Mouse (Mus musculus) stomach, embryonic 15.5 days (tissue): ENCODE measurements around the gene Podnl1. TPM values are rescaled to one million over a fixed set of nuclear protein-coding genes. Genes with fewer than 3 reads are reported as not detected.

Experiments
- ATAC-seq: fragments of 200-750 bp; cut with Nextera tagmentation; 2 replicates; pipeline ENCODE4 v1.8.0; 2017; ENCODE audit warnings: low read depth, moderate number of reproducible peaks, moderate TSS enrichment; ENCODE audit not compliant: insufficient read depth, low FRiP score
- H3K27ac ChIP-seq: fragments of 300-500 bp; sonication (generic); 2 replicates; pipeline ENCODE4 v1.5.1; 2015; ENCODE audit warnings: mild to moderate bottlenecking, inconsistent platforms
- H3K27me3 ChIP-seq: fragments of 300-500 bp; sonication (generic); replicated peaks from 2 replicates; pipeline ENCODE4 v1.6.1; 2015; ENCODE audit warnings: inconsistent platforms
- H3K36me3 ChIP-seq: fragments of 300-500 bp; sonication (generic); 2 replicates; pipeline ENCODE4 v1.6.1; 2015; ENCODE audit warnings: inconsistent platforms
- H3K4me1 ChIP-seq: fragments of 300-500 bp; sonication (generic); 2 replicates; pipeline ENCODE4 v1.6.1; 2015; ENCODE audit warnings: inconsistent platforms
- H3K4me2 ChIP-seq: fragments of 300-500 bp; sonication (generic); 2 replicates; pipeline ENCODE4 v1.6.1; 2015; ENCODE audit warnings: mild to moderate bottlenecking, inconsistent platforms
- H3K4me3 ChIP-seq: fragments of 300-500 bp; sonication (generic); replicated peaks from 2 replicates; pipeline ENCODE4 v1.5.1; 2015; ENCODE audit warnings: inconsistent platforms
- H3K9ac ChIP-seq: fragments of 300-500 bp; sonication (generic); 2 replicates; pipeline ENCODE4 v1.6.1; 2015; ENCODE audit warnings: inconsistent platforms
- H3K9me3 ChIP-seq: fragments of 300-500 bp; sonication (generic); 2 replicates; pipeline ENCODE4 v1.6.1; 2016; ENCODE audit warnings: inconsistent platforms
- WGBS: fragments of 180-500 bp; shearing (Covaris S2); methylation state at CpG from one replicate; pipeline ENCODE4 v1.1.7; 2015; 5-methylcytosine and 5-hydroxymethylcytosine counted together
- polyA plus RNA-seq: library from polyadenylated mRNA; unstranded; fragments of >200 nt; fragmentation: Nextera tagmentation; extraction: Ambion mirVana; gene quantifications from 2 replicates; pipeline ENCODE4 v1.2.1, GENCODE M21; 2015

Gene Podnl1
- polyA plus RNA-seq, 1 experiment from 2014 or later: 0.39 TPM

GRCm38 (mm10) chr8:84101476-84102270 is 24.1 kb upstream of the Podnl1 start:
- H3K27me3 ChIP-seq: no peaks in the 10 kb centered on the region
- H3K9ac ChIP-seq: no peak overlapping the region
- 91% methylated on average over 25 of the region's 25 CpGs for WGBS
- H3K4me1 ChIP-seq: peaks cover 14% of the 10 kb centered on the region
- no peak overlapping the region for H3K4me2 ChIP-seq
- H3K4me3 ChIP-seq: no peak overlapping the region
- H3K36me3 ChIP-seq: peaks cover 28% of the 10 kb centered on the region
- H3K27ac ChIP-seq: no peak overlapping the region
- no peak for ATAC-seq
- no peaks in the 10 kb centered on the region for H3K9me3 ChIP-seq

GRCm38 (mm10) chr8:84103601-84104000 is 22.2 kb upstream of the Podnl1 start:
- 40% methylated on average over 3 of the region's 3 CpGs for WGBS
- peak overlapping the region; percentile 71 for H3K4me2 ChIP-seq
- no peaks in the 10 kb centered on the region for H3K27me3 ChIP-seq
- peak overlapping the region; percentile 86; the same call in 1 of the 2 replicates for H3K27ac ChIP-seq
- H3K36me3 ChIP-seq: peaks cover 9% of the 10 kb centered on the region
- ATAC-seq: no peak
- H3K9ac ChIP-seq: peak overlapping the region; percentile 61
- no peaks in the 10 kb centered on the region for H3K9me3 ChIP-seq
- peak overlapping the region; percentile 81 for H3K4me3 ChIP-seq
- peaks cover 14% of the 10 kb centered on the region for H3K4me1 ChIP-seq

GRCm38 (mm10) chr8:84104221-84104620 is 21.6 kb upstream of the Podnl1 start:
- no peaks in the 10 kb centered on the region for H3K9me3 ChIP-seq
- ATAC-seq: peak; percentile 61
- H3K4me2 ChIP-seq: peak overlapping the region; percentile 71
- 2% methylated on average over 25 of the region's 29 CpGs for WGBS
- H3K36me3 ChIP-seq: peaks cover 8% of the 10 kb centered on the region
- H3K27ac ChIP-seq: peak overlapping the region; percentile 86
- peak overlapping the region; percentile 61 for H3K9ac ChIP-seq
- peak overlapping the region; percentile 81 for H3K4me3 ChIP-seq
- no peaks in the 10 kb centered on the region for H3K27me3 ChIP-seq
- peaks cover 14% of the 10 kb centered on the region for H3K4me1 ChIP-seq

- peak within 1 kb of the TSS; percentile 81 for H3K4me3 ChIP-seq
- peak; percentile 98 for ATAC-seq
- H3K9me3 ChIP-seq: no peaks in the 10 kb centered on the region
- peaks cover 14% of the 10 kb centered on the region for H3K4me1 ChIP-seq
- peak within 1 kb of the TSS; percentile 71 for H3K4me2 ChIP-seq
- H3K36me3 ChIP-seq: peaks cover 8% of the 10 kb centered on the region
- 8% methylated on average over 42 of the region's 42 CpGs for WGBS
- peak within 1 kb of the TSS; percentile 86 for H3K27ac ChIP-seq
- no peaks in the 10 kb centered on the region for H3K27me3 ChIP-seq
- H3K9ac ChIP-seq: peak within 1 kb of the TSS; percentile 61
Observed at GRCm38 (mm10) chr8:84104697-84105609, 20.8 kb upstream of the Podnl1 start, which contains the start of gene Dcaf15. Gene Dcaf15 (minus strand): TSS chr8:84104768.

- WGBS: 80% methylated on average over 2 of the region's 2 CpGs
- H3K27ac ChIP-seq: no peak overlapping the region
Observed at GRCm38 (mm10) chr8:84105676-84106075, 20.1 kb upstream of the Podnl1 start.

GRCm38 (mm10) chr8:84106216-84107040 is 19.4 kb upstream of the Podnl1 start:
- no peak overlapping the region for H3K4me3 ChIP-seq
- H3K4me1 ChIP-seq: peaks cover 14% of the 10 kb centered on the region
- no peak overlapping the region for H3K9ac ChIP-seq
- no peak overlapping the region for H3K27ac ChIP-seq
- no peak for ATAC-seq
- no peak overlapping the region for H3K4me2 ChIP-seq
- H3K9me3 ChIP-seq: no peaks in the 10 kb centered on the region
- no peaks in the 10 kb centered on the region for H3K27me3 ChIP-seq
- H3K36me3 ChIP-seq: peaks cover 6% of the 10 kb centered on the region
- WGBS: 81% methylated on average over 6 of the region's 6 CpGs

More at GRCm38 (mm10) chr8:84105676-84106075, 20.1 kb upstream of the Podnl1 start:
- H3K4me3 ChIP-seq: no peak overlapping the region
- no peaks in the 10 kb centered on the region for H3K9me3 ChIP-seq
- no peaks in the 10 kb centered on the region for H3K27me3 ChIP-seq
- no peak for ATAC-seq
- no peak overlapping the region for H3K4me2 ChIP-seq
- no peak overlapping the region for H3K9ac ChIP-seq
- peaks cover 8% of the 10 kb centered on the region for H3K36me3 ChIP-seq
- peaks cover 14% of the 10 kb centered on the region for H3K4me1 ChIP-seq

GRCm38 (mm10) chr8:84115646-84116045 is 10.1 kb upstream of the Podnl1 start:
- H3K9me3 ChIP-seq: no peaks in the 10 kb centered on the region
- 84% methylated on average over 6 of the region's 6 CpGs for WGBS
- H3K27me3 ChIP-seq: no peaks in the 10 kb centered on the region
- H3K27ac ChIP-seq: no peak overlapping the region
- H3K4me1 ChIP-seq: no peaks in the 10 kb centered on the region
- no peak overlapping the region for H3K9ac ChIP-seq
- no peak for ATAC-seq
- H3K36me3 ChIP-seq: no peaks in the 10 kb centered on the region
- no peak overlapping the region for H3K4me2 ChIP-seq
- no peak overlapping the region for H3K4me3 ChIP-seq

GRCm38 (mm10) chr8:84122151-84122550 is 3.6 kb upstream of the Podnl1 start:
- no peak overlapping the region for H3K4me2 ChIP-seq
- H3K4me3 ChIP-seq: no peak overlapping the region
- 76% methylated on average over 3 of the region's 3 CpGs for WGBS
- H3K36me3 ChIP-seq: no peaks in the 10 kb centered on the region
- no peak for ATAC-seq
- H3K9me3 ChIP-seq: no peaks in the 10 kb centered on the region
- H3K4me1 ChIP-seq: no peaks in the 10 kb centered on the region
- H3K9ac ChIP-seq: no peak overlapping the region
- H3K27me3 ChIP-seq: no peaks in the 10 kb centered on the region
- H3K27ac ChIP-seq: no peak overlapping the region

- no peak for ATAC-seq
- 63% methylated on average over 2 of the region's 2 CpGs for WGBS
- H3K9me3 ChIP-seq: no peaks in the 10 kb centered on the region
- no peak overlapping the region for H3K27ac ChIP-seq
- H3K4me1 ChIP-seq: no peaks in the 10 kb centered on the region
- no peaks in the 10 kb centered on the region for H3K36me3 ChIP-seq
- H3K4me3 ChIP-seq: no peak overlapping the region
- no peak overlapping the region for H3K4me2 ChIP-seq
- no peaks in the 10 kb centered on the region for H3K27me3 ChIP-seq
- no peak overlapping the region for H3K9ac ChIP-seq
Observed at GRCm38 (mm10) chr8:84126742-84127141, 953 bp downstream of the Podnl1 start.

GRCm38 (mm10) chr8:84127202-84127901 is 1.6 kb downstream of the Podnl1 start:
- H3K4me1 ChIP-seq: no peaks in the 10 kb centered on the region
- no peak overlapping the region for H3K9ac ChIP-seq
- H3K4me2 ChIP-seq: no peak overlapping the region
- 65% methylated on average over 17 of the region's 17 CpGs for WGBS
- no peak for ATAC-seq
- no peaks in the 10 kb centered on the region for H3K9me3 ChIP-seq
- H3K27ac ChIP-seq: no peak overlapping the region
- H3K27me3 ChIP-seq: no peaks in the 10 kb centered on the region
- 0 out of 2 replicates have a peak, but pooled peaks cover 6% of the 10 kb centered on the region for H3K36me3 ChIP-seq
- no peak overlapping the region for H3K4me3 ChIP-seq

GRCm38 (mm10) chr8:84128277-84128676 is 2.5 kb downstream of the Podnl1 start:
- 49% methylated on average over 8 of the region's 8 CpGs for WGBS
- Histone ChIP-seq H3K9ac (no peak overlapping the region), H3K4me1 (no peaks in the 10 kb centered on the region), H3K27ac (no peak overlapping the region), H3K9me3 (no peaks in the 10 kb centered on the region), H3K36me3 (peaks cover 14% of the 10 kb centered on the region; the same call in 1 of the 2 replicates), H3K4me2 (no peak overlapping the region), H3K27me3 (no peaks in the 10 kb centered on the region), H3K4me3 (no peak overlapping the region)
- no peak for ATAC-seq
